ENCODE assay signal across 18 mouse cellular contexts in the genomic region with DNA sequence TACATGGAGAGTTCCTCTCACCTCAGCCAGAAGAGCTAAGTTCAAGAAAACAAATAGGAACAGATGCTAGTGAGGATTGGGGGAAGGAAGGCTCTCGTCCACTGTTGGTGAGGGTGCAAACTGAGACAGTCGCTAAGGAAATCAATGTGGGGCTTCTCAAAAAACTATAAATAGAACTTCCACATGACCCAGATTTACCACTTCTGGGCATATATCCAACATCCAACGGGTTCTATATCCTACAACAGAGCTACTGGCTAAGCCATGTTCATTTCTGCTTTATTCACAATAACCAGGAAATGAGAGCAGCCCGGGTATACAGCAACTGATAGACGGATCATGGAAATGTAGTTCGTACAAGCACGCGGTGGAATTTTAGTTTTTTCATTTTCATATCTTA.
A peak's percentile ranks its signal among the peaks of the same experiment; 100 is the strongest.
DNase-seq lines count a peak whose midpoint lies in the region; ATAC-seq and TF ChIP-seq lines count a peak whose summit lies in the region.
"Had no signal": no experiment of that assay in that cellular context is flagged by ENCODE, and none has a peak within 500 bp of the region (broad histone marks: within the 10 kb centered on the region; RNA-seq: fewer than 3 reads in every experiment).

No protein-coding gene starts in this region.

- H3K9ac ChIP-seq in forebrain, embryonic 14.5 days (ENCODE audit: low read length) = no peak overlapping the region
- H3K9ac ChIP-seq in forebrain, embryonic 13.5 days = no peak overlapping the region
- no peak overlapping the region for H3K9ac ChIP-seq in limb, embryonic 14.5 days (ENCODE audit: low read depth, low read length, severe bottlenecking)
- no peak overlapping the region for H3K9ac ChIP-seq in MEL (ENCODE audit: control insufficient read depth, low read depth, low read length, poor library complexity, severe bottlenecking)
- H3K9ac ChIP-seq: intestine, embryonic 15.5 days; midbrain, embryonic 13.5 days had no signal

- H3K27me3 ChIP-seq in forebrain, embryonic 14.5 days (replicated peaks; ENCODE audit: control insufficient read depth, insufficient read depth, low read length) = no peaks in the 10 kb centered on the region
- H3K27me3 ChIP-seq in forebrain, embryonic 13.5 days = no peaks in the 10 kb centered on the region
- H3K27me3 ChIP-seq in limb, embryonic 14.5 days (ENCODE audit: control insufficient read depth, insufficient read depth, low read length) = no peaks in the 10 kb centered on the region
- no peaks in the 10 kb centered on the region for H3K27me3 ChIP-seq in limb, embryonic 10.5 days (ENCODE audit: low read depth, poor library complexity, severe bottlenecking)
- no peaks in the 10 kb centered on the region for H3K27me3 ChIP-seq in MEL (ENCODE audit: control insufficient read depth in 1 of 2, insufficient read depth in 2 of 2, low read length in 2 of 2)
- H3K27me3 ChIP-seq: intestine, embryonic 15.5 days; midbrain, embryonic 13.5 days had no signal

- no peak overlapping the region for H3K27ac ChIP-seq in forebrain, embryonic 14.5 days (ENCODE audit: low read depth, low read length)
- no peak overlapping the region for H3K27ac ChIP-seq in forebrain, embryonic 13.5 days
- no peak overlapping the region for H3K27ac ChIP-seq in limb, embryonic 14.5 days (replicated peaks; ENCODE audit: low read depth, low read length)
- H3K27ac ChIP-seq in limb, embryonic 10.5 days = no peak overlapping the region
- no peak overlapping the region for H3K27ac ChIP-seq in MEL (ENCODE audit: control insufficient read depth, low read depth, low read length)
- H3K27ac ChIP-seq: intestine, embryonic 15.5 days; midbrain, embryonic 13.5 days had no signal

- H3K79me2 ChIP-seq in MEL (ENCODE audit: control insufficient read depth, insufficient read depth, low read length, poor library complexity) = no peaks in the 10 kb centered on the region

- no peak for TF ChIP-seq CTCF in MEL (IDR thresholded peaks at IDR 0.05 in 2 of 3, conservative IDR thresholded peaks at IDR 0.05 in 1 of 3; ENCODE audit: control insufficient read depth in 1 of 3, insufficient read depth in 1 of 3, low read depth in 2 of 3, low read length in 3 of 3, poor library complexity in 1 of 3, severe bottlenecking in 1 of 3)

- no peaks in the 10 kb centered on the region for H3K4me1 ChIP-seq in forebrain, embryonic 14.5 days (ENCODE audit: control insufficient read depth, insufficient read depth, low read length)
- H3K4me1 ChIP-seq in forebrain, embryonic 13.5 days = no peaks in the 10 kb centered on the region
- no peaks in the 10 kb centered on the region; the same call in 1 of the 2 replicates for H3K4me1 ChIP-seq in limb, embryonic 14.5 days (ENCODE audit: control insufficient read depth, insufficient read depth, low read length)
- H3K4me1 ChIP-seq in limb, embryonic 10.5 days = no peaks in the 10 kb centered on the region
- H3K4me1 ChIP-seq in MEL (ENCODE audit: control insufficient read depth in 1 of 2, insufficient read depth in 2 of 2, low read length in 2 of 2) = no peaks in the 10 kb centered on the region
- H3K4me1 ChIP-seq: intestine, embryonic 15.5 days; midbrain, embryonic 13.5 days had no signal

- no peak for TF ChIP-seq EP300 in MEL (IDR thresholded peaks at IDR 0.05; ENCODE audit: low read depth in 1 of 2, low read length in 2 of 2)

- ATAC-seq in forebrain, embryonic 14.5 days = no peak
- no peak for ATAC-seq in forebrain, embryonic 13.5 days
- peak; percentile 41; the same call in 1 of the 2 replicates for ATAC-seq in limb, embryonic 14.5 days (ENCODE audit: low FRiP score, low read depth)
- peak; percentile 93 for ATAC-seq in common myeloid progenitor, adult 5-6 weeks (replicated peaks; ENCODE audit: low read depth, poor library complexity, severe bottlenecking)
- ATAC-seq in CD4-positive, CD25-positive, alpha-beta regulatory T cell, adult 4 months = no peak
- ATAC-seq: activated CD4-positive, CD25-positive, alpha-beta regulatory T cell, adult 4 months; intestine, embryonic 15.5 days; midbrain, embryonic 13.5 days had no signal

- 84% methylated on average over 8 of the region's 8 CpGs for WGBS in forebrain, embryonic 14.5 days
- 89% methylated on average over 8 of the region's 8 CpGs for WGBS in forebrain, embryonic 13.5 days
- 60% methylated on average over 8 of the region's 8 CpGs for WGBS in limb, embryonic 14.5 days
- 91% methylated on average over 8 of the region's 8 CpGs for WGBS in limb, embryonic 10.5 days

- H3K36me3 ChIP-seq in forebrain, embryonic 14.5 days (ENCODE audit: control insufficient read depth, insufficient read depth, low read length) = no peaks in the 10 kb centered on the region
- H3K36me3 ChIP-seq in forebrain, embryonic 13.5 days (ENCODE audit: poor library complexity, severe bottlenecking) = peaks cover 3% of the 10 kb centered on the region; the same call in 1 of the 2 replicates
- no peaks in the 10 kb centered on the region for H3K36me3 ChIP-seq in limb, embryonic 14.5 days (ENCODE audit: control insufficient read depth, insufficient read depth, low read length)
- no peaks in the 10 kb centered on the region; the same call in 1 of the 2 replicates for H3K36me3 ChIP-seq in limb, embryonic 10.5 days
- no peaks in the 10 kb centered on the region for H3K36me3 ChIP-seq in MEL (ENCODE audit: control insufficient read depth in 1 of 2, insufficient read depth in 2 of 2, low read length in 2 of 2)
- H3K36me3 ChIP-seq: intestine, embryonic 15.5 days had no signal

- no peak for TF ChIP-seq RAD21 in MEL (IDR thresholded peaks at IDR 0.05; ENCODE audit: low read depth, low read length)

- H3K4me2 ChIP-seq in forebrain, embryonic 14.5 days (ENCODE audit: low read length) = no peak overlapping the region
- no peak overlapping the region for H3K4me2 ChIP-seq in forebrain, embryonic 13.5 days
- H3K4me2 ChIP-seq in limb, embryonic 14.5 days (replicated peaks; ENCODE audit: low read depth, low read length, severe bottlenecking) = no peak overlapping the region
- H3K4me2 ChIP-seq: intestine, embryonic 15.5 days; midbrain, embryonic 13.5 days had no signal

- H3K9me3 ChIP-seq in forebrain, embryonic 14.5 days (replicated peaks; ENCODE audit: control insufficient read depth, low read length) = no peaks in the 10 kb centered on the region
- no peaks in the 10 kb centered on the region for H3K9me3 ChIP-seq in forebrain, embryonic 13.5 days (replicated peaks)
- no peaks in the 10 kb centered on the region for H3K9me3 ChIP-seq in limb, embryonic 14.5 days (ENCODE audit: control insufficient read depth, low read length)
- no peaks in the 10 kb centered on the region for H3K9me3 ChIP-seq in limb, embryonic 10.5 days (replicated peaks)
- no peaks in the 10 kb centered on the region for H3K9me3 ChIP-seq in MEL (replicated peaks; ENCODE audit: insufficient read depth, low read length)
- H3K9me3 ChIP-seq: intestine, embryonic 15.5 days; midbrain, embryonic 13.5 days had no signal

- peak; percentile 33 for DNase-seq in forebrain, embryonic 14.5 days (ENCODE audit: low spot score)
- DNase-seq in limb, embryonic 14.5 days (ENCODE audit: low spot score) = peak; percentile 42
- no peak for DNase-seq in limb, embryonic 10.5 days (ENCODE audit: low spot score)
- DNase-seq in MEL (ENCODE audit: low read depth, low spot score) = peak; percentile 9
- no peak for DNase-seq in adrenal gland, postnatal 36 days
- DNase-seq: cerebellum, adult 9-11 months; heart, adult 11 months; kidney, postnatal 36 days; left cerebral cortex, postnatal 4 days; lung, adult 2 months; spleen, adult 18-20 months; thymus, postnatal 14 days had no signal

- no peak for TF ChIP-seq POLR2A in limb, embryonic 14.5 days (IDR thresholded peaks at IDR 0.05; ENCODE audit: borderline replicate concordance, extremely low read depth, insufficient read depth, insufficient read length)
- no peak for TF ChIP-seq POLR2A in MEL (IDR thresholded peaks at IDR 0.05; ENCODE audit: control insufficient read depth in 1 of 2, insufficient read depth in 1 of 2, low read depth in 1 of 2, low read length in 2 of 2, poor library complexity in 1 of 2)

- no peak overlapping the region for H3K4me3 ChIP-seq in forebrain, embryonic 14.5 days (ENCODE audit: low read depth, low read length)
- H3K4me3 ChIP-seq in forebrain, embryonic 13.5 days = no peak overlapping the region
- H3K4me3 ChIP-seq in limb, embryonic 14.5 days (replicated peaks; ENCODE audit: low read length) = no peak overlapping the region
- no peak overlapping the region for H3K4me3 ChIP-seq in limb, embryonic 10.5 days
- no peak overlapping the region for H3K4me3 ChIP-seq in MEL (ENCODE audit: control insufficient read depth in 1 of 2, insufficient read depth in 1 of 2, low read depth in 2 of 2, low read length in 2 of 2)
- H3K4me3 ChIP-seq: intestine, embryonic 15.5 days; midbrain, embryonic 13.5 days had no signal

TF ChIP-seq in MEL, 35 proteins besides CTCF, POLR2A, EP300 and RAD21:
- TF ChIP-seq NELFE (IDR thresholded peaks at IDR 0.05; ENCODE audit: low read depth, low read length) (no peak), SMC3 (IDR thresholded peaks at IDR 0.05; ENCODE audit: low read depth, low read length) (no peak), MAX (IDR thresholded peaks at IDR 0.05; ENCODE audit: low read length) (no peak)

Comparison
In these comparisons a context has a peak if more than half of its experiments do, and no peak if none do; other contexts are left out.
1. DNase-seq: peak in forebrain, embryonic 14.5 days (single experiment), limb, embryonic 14.5 days (single experiment) and MEL (single experiment); none in limb, embryonic 10.5 days (single experiment) and adrenal gland, postnatal 36 days (0 of 2).
2. ATAC-seq: peak in limb, embryonic 14.5 days (single experiment) and common myeloid progenitor, adult 5-6 weeks (single experiment); none in forebrain, embryonic 14.5 days (single experiment), forebrain, embryonic 13.5 days (single experiment) and CD4-positive, CD25-positive, alpha-beta regulatory T cell, adult 4 months (single experiment).